Mouse (Mus musculus) hindbrain, embryonic 16.5 days (tissue): ENCODE results near the gene H2-K1. TPM values are rescaled to one million over a fixed set of nuclear protein-coding genes. Genes with fewer than 3 reads are reported as not detected.
"Not testable (repeated sequence)": the region's sequence is repeated elsewhere in the genome, so short reads cannot be mapped to it uniquely, and the experiment has no call there.

Experiments
- ATAC-seq: fragments of 200-750 bp; cut with Nextera tagmentation; 2 replicates; pipeline ENCODE4 v1.8.0; 2017; ENCODE audit warnings: moderate TSS enrichment, moderate library complexity
- H3K27ac ChIP-seq: fragments of 300-500 bp; sonication (generic); 2 replicates; pipeline ENCODE4 v1.5.1; 2014; ENCODE audit warnings: low read depth, mild to moderate bottlenecking, control low read depth, low read length, moderate library complexity
- H3K27me3 ChIP-seq: fragments of 300-500 bp; sonication (generic); replicated peaks from 2 replicates; pipeline ENCODE4 v1.6.1; 2014; ENCODE audit warnings: low read length; ENCODE audit not compliant: control insufficient read depth, insufficient read depth
- H3K36me3 ChIP-seq: fragments of 300-500 bp; sonication (generic); 2 replicates; pipeline ENCODE4 v1.6.1; 2014; ENCODE audit warnings: mild to moderate bottlenecking, low read length, moderate library complexity, mixed read lengths; ENCODE audit not compliant: control insufficient read depth, insufficient read depth
- H3K4me1 ChIP-seq: fragments of 300-500 bp; sonication (generic); 2 replicates; pipeline ENCODE4 v1.6.1; 2014; ENCODE audit warnings: low read depth, low read length; ENCODE audit not compliant: control insufficient read depth, insufficient read depth
- H3K4me2 ChIP-seq: fragments of 300-500 bp; sonication (generic); 2 replicates; pipeline ENCODE4 v1.6.1; 2014; ENCODE audit warnings: mild to moderate bottlenecking, low read length, control low read depth, moderate library complexity
- H3K4me3 ChIP-seq: fragments of 300-500 bp; sonication (generic); 2 replicates; pipeline ENCODE4 v1.5.1; 2014; ENCODE audit warnings: mild to moderate bottlenecking, low read length, control low read depth, moderate library complexity
- H3K9ac ChIP-seq: fragments of 300-500 bp; sonication (generic); 2 replicates; pipeline ENCODE4 v1.6.1; 2014; ENCODE audit warnings: low read depth, mild to moderate bottlenecking, control low read depth, low read length, moderate library complexity
- H3K9me3 ChIP-seq: fragments of 300-500 bp; sonication (generic); 2 replicates; pipeline ENCODE4 v1.6.1; 2014; ENCODE audit warnings: mild to moderate bottlenecking, low read length, moderate library complexity; ENCODE audit not compliant: control insufficient read depth
- whole genome bisulfite sequencing: fragments of 180-500 bp; shearing (Covaris S2); extraction: QIAGEN DNeasy Blood & Tissue Kit; methylation state at CpG from one replicate; pipeline ENCODE4 v1.1.7; 2014; 5-methylcytosine and 5-hydroxymethylcytosine counted together
- polyA plus RNA-seq: library from polyadenylated mRNA; unstranded; fragments of >200 nt; fragmentation: Nextera tagmentation; extraction: Ambion mirVana; gene quantifications from 2 replicates; pipeline ENCODE4 v1.2.1, GENCODE M21; 2015

The H2-K1 gene
- polyA plus RNA-seq, 1 experiment from 2014 or later, result 18.8 TPM

DNA sequence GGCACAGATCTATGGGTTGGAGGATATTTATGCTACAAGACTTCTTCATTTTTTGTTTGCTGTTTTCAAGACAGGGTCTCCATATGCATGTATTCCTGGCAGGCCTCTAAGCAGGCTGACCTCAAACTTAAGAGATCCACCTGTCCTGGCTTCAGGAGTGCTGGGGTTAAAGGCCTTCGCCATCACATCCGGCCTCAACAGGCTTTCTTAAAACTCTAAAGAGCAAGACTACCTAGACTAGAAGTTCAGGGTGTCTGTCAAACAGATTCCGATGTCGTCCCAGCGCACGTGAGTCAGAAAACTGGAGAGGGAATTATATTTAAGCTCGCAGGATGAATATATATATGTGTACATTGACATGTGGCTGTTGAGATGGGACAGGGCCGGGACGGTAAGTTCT is 23.5 kb upstream of the H2-K1 start:
- 63% methylated on average over 9 of the region's 9 CpGs for whole genome bisulfite sequencing
- H3K9me3 ChIP-seq, result no peaks in the 10 kb centered on the region
- peak overlapping the region; percentile 90 for H3K4me2 ChIP-seq
- peak overlapping the region; percentile 95 for H3K27ac ChIP-seq
- peak overlapping the region; percentile 77 for H3K4me3 ChIP-seq
- H3K4me1 ChIP-seq, result peaks cover 41% of the 10 kb centered on the region
- peaks cover 17% of the 10 kb centered on the region for H3K36me3 ChIP-seq
- no peak for ATAC-seq
- H3K9ac ChIP-seq, result peak overlapping the region; percentile 92
- no peaks in the 10 kb centered on the region for H3K27me3 ChIP-seq

DNA sequence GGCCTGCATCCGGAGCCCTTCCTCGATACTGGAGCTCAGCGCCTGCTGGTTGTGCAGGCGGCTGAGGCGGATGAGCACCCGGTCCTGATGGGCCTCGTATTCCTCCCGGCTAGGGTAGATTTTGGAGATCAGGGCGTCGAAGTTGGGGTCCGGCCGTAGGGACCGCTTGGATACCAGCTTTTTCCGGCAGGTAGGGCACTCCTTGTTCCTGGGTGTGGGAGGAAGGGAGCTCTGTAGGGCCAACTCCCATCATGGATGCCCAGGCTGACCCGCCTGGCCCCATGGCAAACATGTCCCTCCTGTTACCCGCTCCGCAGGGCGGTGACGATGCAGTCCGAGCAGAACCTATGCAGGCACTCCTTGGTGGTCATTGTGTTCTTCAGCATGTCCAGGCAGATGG is 22.8 kb upstream of the H2-K1 start:
- no peak for ATAC-seq
- no peaks in the 10 kb centered on the region for H3K27me3 ChIP-seq
- no peaks in the 10 kb centered on the region for H3K9me3 ChIP-seq
- H3K4me2 ChIP-seq, result no peak overlapping the region
- no peak overlapping the region for H3K9ac ChIP-seq
- H3K36me3 ChIP-seq, result peaks cover 13% of the 10 kb centered on the region
- H3K4me3 ChIP-seq, result no peak overlapping the region
- WGBS, result 97% methylated on average over 20 of the region's 20 CpGs
- no peak overlapping the region for H3K27ac ChIP-seq
- peaks cover 34% of the 10 kb centered on the region for H3K4me1 ChIP-seq

DNA sequence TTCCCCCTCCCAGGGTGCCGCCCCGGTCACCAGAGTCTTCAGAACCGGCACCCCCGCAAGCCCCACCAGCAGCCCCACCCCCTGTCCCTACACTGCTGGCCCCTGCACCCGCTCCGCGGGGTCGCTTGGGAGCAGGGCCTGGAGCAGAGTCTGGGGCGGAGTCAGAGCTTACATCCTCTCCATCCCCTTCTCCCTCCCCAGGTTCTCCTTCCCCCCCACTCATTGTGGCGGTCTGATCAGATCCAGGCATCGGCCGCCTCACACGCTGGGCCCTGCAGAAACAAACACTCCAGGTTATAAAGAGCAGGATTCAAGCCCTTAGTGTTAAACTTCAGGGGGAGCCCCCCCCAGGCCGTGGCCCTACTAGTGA is 22.3 kb upstream of the H2-K1 start:
- no peaks in the 10 kb centered on the region for H3K27me3 ChIP-seq
- H3K4me2 ChIP-seq, result no peak overlapping the region
- no peak for ATAC-seq
- H3K4me3 ChIP-seq, result no peak overlapping the region
- no peak overlapping the region for H3K9ac ChIP-seq
- H3K27ac ChIP-seq, result no peak overlapping the region
- 97% methylated on average over 14 of the region's 14 CpGs for WGBS
- peaks cover 31% of the 10 kb centered on the region for H3K4me1 ChIP-seq
- H3K36me3 ChIP-seq, result peaks cover 13% of the 10 kb centered on the region
- H3K9me3 ChIP-seq, result no peaks in the 10 kb centered on the region

GRCm38 (mm10) chr17:34021539-34022413 is 21.6 kb upstream of the H2-K1 start:
- Histone ChIP-seq H3K4me3 (no peak overlapping the region), H3K36me3 (peaks cover 13% of the 10 kb centered on the region), H3K27ac (no peak overlapping the region), H3K9me3 (no peaks in the 10 kb centered on the region), H3K27me3 (no peaks in the 10 kb centered on the region), H3K9ac (no peak overlapping the region; the same call in 1 of the 2 replicates), H3K4me2 (no peak overlapping the region), H3K4me1 (peaks cover 24% of the 10 kb centered on the region)
- ATAC-seq, result no peak
- 95% methylated on average over 22 of the region's 23 CpGs for WGBS

- WGBS, result 91% methylated on average over 8 of the region's 8 CpGs
- H3K4me1 ChIP-seq, result no peaks in the 10 kb centered on the region
- H3K36me3 ChIP-seq, result no peaks in the 10 kb centered on the region
- H3K27me3 ChIP-seq, result no peaks in the 10 kb centered on the region
- H3K9ac ChIP-seq, result no peak overlapping the region
- no peak overlapping the region for H3K4me3 ChIP-seq
- no peak overlapping the region for H3K4me2 ChIP-seq
- no peak overlapping the region for H3K27ac ChIP-seq
- ATAC-seq, result no peak
- H3K9me3 ChIP-seq, result no peaks in the 10 kb centered on the region
These were observed 13.3 kb upstream of the H2-K1 start for GRCm38 (mm10) chr17:34013436-34013835.

- ATAC-seq, result no peak
- H3K36me3 ChIP-seq, result no peaks in the 10 kb centered on the region
- no peaks in the 10 kb centered on the region for H3K9me3 ChIP-seq
- H3K4me2 ChIP-seq, result no peak overlapping the region
- 90% methylated on average over 5 of the region's 5 CpGs for WGBS
- H3K27me3 ChIP-seq, result no peaks in the 10 kb centered on the region
- H3K27ac ChIP-seq, result no peak overlapping the region
- no peaks in the 10 kb centered on the region for H3K4me1 ChIP-seq
- H3K4me3 ChIP-seq, result no peak overlapping the region
- H3K9ac ChIP-seq, result no peak overlapping the region
These were observed 10.0 kb upstream of the H2-K1 start for GRCm38 (mm10) chr17:34010156-34010555.

GRCm38 (mm10) chr17:34006570-34006969 is 6.4 kb upstream of the H2-K1 start:
- ATAC-seq, result no peak
- Histone ChIP-seq H3K27me3 (peaks cover under 1% of the 10 kb centered on the region), H3K36me3 (no peaks in the 10 kb centered on the region), H3K4me1 (no peaks in the 10 kb centered on the region), H3K9me3 (no peaks in the 10 kb centered on the region), H3K4me2 (no peak overlapping the region), H3K27ac (no peak overlapping the region), H3K4me3 (no peak overlapping the region), H3K9ac (no peak overlapping the region)
- 51% methylated on average over 2 of the region's 2 CpGs for WGBS

- Histone ChIP-seq H3K27me3 (peaks cover 12% of the 10 kb centered on the region), H3K4me1 (peaks cover 3% of the 10 kb centered on the region), H3K36me3 (no peaks in the 10 kb centered on the region), H3K9ac (no peak overlapping the region), H3K27ac (no peak overlapping the region), H3K4me3 (no peak overlapping the region), H3K4me2 (no peak overlapping the region), H3K9me3 (no peaks in the 10 kb centered on the region)
- no peak for ATAC-seq
- 4% methylated on average over 5 of the region's 5 CpGs for WGBS
These were observed 3.3 kb upstream of the H2-K1 start for GRCm38 (mm10) chr17:34003426-34003825.

DNA sequence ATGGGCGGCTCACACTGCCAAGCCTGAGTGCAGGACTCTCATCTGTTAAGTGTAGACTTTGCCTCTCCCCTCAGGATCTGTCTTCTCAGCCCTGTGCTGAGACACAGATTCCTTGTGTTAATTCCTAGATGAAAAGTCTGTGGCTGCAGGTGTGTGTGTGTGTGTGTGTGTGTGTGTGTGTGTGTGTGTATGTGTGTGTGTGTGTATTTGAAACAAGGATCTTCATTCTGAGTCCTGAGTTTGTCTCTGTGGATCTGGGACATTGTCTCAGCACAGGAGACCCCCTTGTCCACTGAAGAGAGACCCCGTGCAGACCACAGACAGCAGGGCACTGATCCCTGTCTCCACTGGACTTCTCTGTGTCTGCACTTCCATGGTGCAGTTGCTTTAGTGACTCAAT is 649 bp upstream of the H2-K1 start:
- H3K36me3 ChIP-seq, H3K9ac ChIP-seq, H3K9me3 ChIP-seq, H3K27ac ChIP-seq, H3K4me3 ChIP-seq, H3K4me1 ChIP-seq, ATAC-seq, H3K4me2 ChIP-seq: not testable (repeated sequence)
- 59% methylated on average over 2 of the region's 2 CpGs for WGBS
- H3K27me3 ChIP-seq, result peaks cover 12% of the 10 kb centered on the region
